Mouse (Mus musculus) kidney, adult 2 months (tissue): ENCODE results near the gene Acvr1.

Experiments
- CTCF ChIP-seq: fragments of 200-500 bp; conservative IDR thresholded peaks from 2 replicates; pipeline ENCODE4 v1.5.1; 2011; ENCODE audit warnings: low read depth, mild to moderate bottlenecking, control low read depth, low read length, moderate library complexity, mixed read lengths; ENCODE audit not compliant: insufficient read depth, insufficient read length
- POLR2A ChIP-seq: fragments of 200-500 bp; IDR thresholded peaks from one replicate; pipeline ENCODE4 v1.6.1; 2011; ENCODE audit warnings: low read depth, low read length, control low read depth

GRCm38 (mm10) chr2:58597556-58597955 lies 30.6 kb upstream of the Acvr1 start:
- TF ChIP-seq POLR2A = no peak
- no peak for TF ChIP-seq CTCF
